Mouse (Mus musculus): Measurements from ENCODE around the gene Krtap5-4. TPM values are rescaled to one million over a fixed set of nuclear protein-coding genes. Genes with fewer than 3 reads are reported as not detected.

Gene Krtap5-4
- polyA plus RNA-seq, 1 experiment = not detected

- Histone ChIP-seq H3K9me3 (no peaks in the 10 kb centered on the region), H3K4me1 (peaks cover 57% of the 10 kb centered on the region), H3K27me3 (replicated peaks) (no peaks in the 10 kb centered on the region), H3K4me3 (replicated peaks) (peak overlapping the region; percentile 53), H3K36me3 (replicated peaks; ENCODE audit: low read length) (no peaks in the 10 kb centered on the region)
- TF ChIP-seq FLI1 (IDR thresholded peaks at IDR 0.05; ENCODE audit: low read length) (no peak), GATA1 (IDR thresholded peaks at IDR 0.05; ENCODE audit: borderline replicate concordance, low read length) (no peak)
Observed at GRCm38 (mm10) chr7:142341564-142342246, 38.4 kb downstream of the Krtap5-4 start.

DNA sequence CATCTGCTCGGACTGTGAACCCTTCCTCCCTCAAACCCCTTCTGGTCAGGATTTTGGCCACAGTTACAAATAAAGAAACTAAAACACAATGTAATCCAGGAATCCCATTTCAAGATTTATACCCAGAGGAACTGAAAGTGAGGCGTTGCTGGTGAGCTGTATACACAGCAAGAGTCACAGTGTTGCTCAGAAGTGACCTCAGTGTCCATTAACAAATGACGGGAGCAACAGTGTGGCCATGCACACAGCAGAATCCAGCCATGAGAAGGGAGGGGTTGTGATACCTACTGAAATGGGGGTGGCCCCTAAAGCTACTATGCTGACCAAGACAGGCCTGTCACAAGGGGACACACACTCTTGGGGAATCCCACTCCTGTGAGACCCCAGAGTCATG, 38.9 kb downstream of the Krtap5-4 start:
- no peaks in the 10 kb centered on the region for H3K9me3 ChIP-seq
- no peak for TF ChIP-seq FLI1 (IDR thresholded peaks at IDR 0.05; ENCODE audit: low read length)
- no peak for TF ChIP-seq GATA1 (IDR thresholded peaks at IDR 0.05; ENCODE audit: borderline replicate concordance, low read length)
- peaks cover 58% of the 10 kb centered on the region for H3K4me1 ChIP-seq
- H3K36me3 ChIP-seq (replicated peaks; ENCODE audit: low read length) = no peaks in the 10 kb centered on the region
- H3K27me3 ChIP-seq (replicated peaks) = no peaks in the 10 kb centered on the region
- peak overlapping the region; percentile 31 for H3K4me3 ChIP-seq (replicated peaks)

- H3K4me3 ChIP-seq (replicated peaks) = no peak overlapping the region
- H3K27me3 ChIP-seq (replicated peaks) = no peaks in the 10 kb centered on the region
- H3K36me3 ChIP-seq (replicated peaks; ENCODE audit: low read length) = no peaks in the 10 kb centered on the region
- H3K9me3 ChIP-seq = no peaks in the 10 kb centered on the region
- H3K4me1 ChIP-seq = peaks cover 52% of the 10 kb centered on the region
- no peak for TF ChIP-seq GATA1 (IDR thresholded peaks at IDR 0.05; ENCODE audit: borderline replicate concordance, low read length)
- no peak for TF ChIP-seq FLI1 (IDR thresholded peaks at IDR 0.05; ENCODE audit: low read length)
Observed at GRCm38 (mm10) chr7:142347542-142347941, 44.2 kb downstream of the Krtap5-4 start.

DNA sequence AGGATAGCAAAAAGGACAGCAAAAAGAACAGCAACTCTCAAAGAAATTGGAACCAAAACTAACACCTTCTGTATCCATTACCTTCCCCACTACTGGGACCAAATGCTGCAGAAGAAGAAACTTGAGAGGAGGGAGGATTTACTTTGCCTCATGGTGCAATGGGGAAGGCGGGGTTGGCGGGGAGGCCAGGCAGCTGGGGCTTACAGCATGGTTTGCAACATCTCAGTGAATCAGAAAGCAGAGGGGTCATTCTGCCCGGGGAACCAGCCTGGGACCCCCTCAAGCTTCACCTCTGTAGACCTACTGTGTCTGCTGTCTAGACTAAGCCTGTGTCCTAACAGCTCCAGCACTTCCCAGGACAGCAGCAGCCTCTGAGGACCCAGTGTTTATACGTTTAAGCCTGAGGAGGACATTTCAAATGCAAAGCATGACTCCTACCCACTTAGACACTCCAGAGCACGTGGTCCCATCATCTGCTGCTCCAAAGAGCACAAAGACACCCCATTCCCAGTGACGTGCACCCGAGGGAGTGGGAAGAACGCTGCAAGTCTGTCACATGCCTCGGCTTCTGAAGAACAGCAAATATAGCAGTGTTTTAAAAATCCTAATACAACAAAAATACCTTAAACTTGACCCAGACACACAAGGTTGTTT, 46.1 kb downstream of the Krtap5-4 start:
- no peaks in the 10 kb centered on the region for H3K9me3 ChIP-seq
- H3K4me3 ChIP-seq (replicated peaks) = no peak overlapping the region
- TF ChIP-seq GATA1 (IDR thresholded peaks at IDR 0.05; ENCODE audit: borderline replicate concordance, low read length) (no peak), FLI1 (IDR thresholded peaks at IDR 0.05; ENCODE audit: low read length) (no peak)
- no peaks in the 10 kb centered on the region for H3K27me3 ChIP-seq (replicated peaks)
- H3K36me3 ChIP-seq (replicated peaks; ENCODE audit: low read length) = no peaks in the 10 kb centered on the region
- peaks cover 58% of the 10 kb centered on the region for H3K4me1 ChIP-seq

- Histone ChIP-seq H3K4me3 (replicated peaks) (no peak overlapping the region), H3K36me3 (replicated peaks; ENCODE audit: low read length) (no peaks in the 10 kb centered on the region), H3K4me1 (peaks cover 60% of the 10 kb centered on the region), H3K9me3 (no peaks in the 10 kb centered on the region), H3K27me3 (replicated peaks) (peaks cover 4% of the 10 kb centered on the region)
- no peak for TF ChIP-seq FLI1 (IDR thresholded peaks at IDR 0.05; ENCODE audit: low read length)
- TF ChIP-seq GATA1 (IDR thresholded peaks at IDR 0.05; ENCODE audit: borderline replicate concordance, low read length) = no peak
Observed at GRCm38 (mm10) chr7:142351569-142351968, 48.2 kb downstream of the Krtap5-4 start.

- H3K4me3 ChIP-seq (replicated peaks) = peak overlapping the region; percentile 42
Observed at GRCm38 (mm10) chr7:142353854-142354253, 50.5 kb downstream of the Krtap5-4 start.

More at GRCm38 (mm10) chr7:142353854-142354253, 50.5 kb downstream of the Krtap5-4 start:
- H3K27me3 ChIP-seq (replicated peaks) = peaks cover 4% of the 10 kb centered on the region
- H3K4me1 ChIP-seq = peaks cover 71% of the 10 kb centered on the region
- no peaks in the 10 kb centered on the region for H3K9me3 ChIP-seq
- no peak for TF ChIP-seq FLI1 (IDR thresholded peaks at IDR 0.05; ENCODE audit: low read length)
- no peak for TF ChIP-seq GATA1 (IDR thresholded peaks at IDR 0.05; ENCODE audit: borderline replicate concordance, low read length)
- H3K36me3 ChIP-seq (replicated peaks; ENCODE audit: low read length) = no peaks in the 10 kb centered on the region

Other genes with a start within 250 kb of the Krtap5-4 start
- 69.4 and 73.5 TPM in 2 replicates for gene Mob2, start 242.5 kb upstream of the Krtap5-4 start, polyA plus RNA-seq (2012; ENCODE audit: insufficient read depth, low replicate concordance)
- gene Dusp8, start 207.7 kb upstream of the Krtap5-4 start, polyA plus RNA-seq (2012; ENCODE audit: insufficient read depth, low replicate concordance) = 0.07 and 3.6 TPM in 2 replicates
- not detected in 2 replicates for gene Gm45618, start 182.8 kb upstream of the Krtap5-4 start, polyA plus RNA-seq (2012; ENCODE audit: insufficient read depth, low replicate concordance)
- not detected in 2 replicates for gene Gm39115, start 167.5 kb upstream of the Krtap5-4 start, polyA plus RNA-seq (2012; ENCODE audit: insufficient read depth, low replicate concordance)
- gene Gm45337, start 158.9 kb upstream of the Krtap5-4 start, polyA plus RNA-seq (2012; ENCODE audit: insufficient read depth, low replicate concordance) = not detected in 2 replicates
- not detected in 2 replicates for gene Gm29735, start 146.4 kb upstream of the Krtap5-4 start, polyA plus RNA-seq (2012; ENCODE audit: insufficient read depth, low replicate concordance)
- not detected in 2 replicates for gene Gm4553, start 137.8 kb upstream of the Krtap5-4 start, polyA plus RNA-seq (2012; ENCODE audit: insufficient read depth, low replicate concordance)
- gene Krtap5-2, start 127.5 kb upstream of the Krtap5-4 start, polyA plus RNA-seq (2012; ENCODE audit: insufficient read depth, low replicate concordance) = not detected in 2 replicates
- gene Gm10153, start 113.2 kb upstream of the Krtap5-4 start, polyA plus RNA-seq (2012; ENCODE audit: insufficient read depth, low replicate concordance) = not detected in 2 replicates
- gene Krtap5-3, start 102.2 kb upstream of the Krtap5-4 start, polyA plus RNA-seq (2012; ENCODE audit: insufficient read depth, low replicate concordance) = not detected in 2 replicates
- not detected in 2 replicates for gene Gm7579, start 91.7 kb upstream of the Krtap5-4 start, polyA plus RNA-seq (2012; ENCODE audit: insufficient read depth, low replicate concordance)
- not detected in 2 replicates for gene Krtap5-5, start 73.6 kb upstream of the Krtap5-4 start, polyA plus RNA-seq (2012; ENCODE audit: insufficient read depth, low replicate concordance)
- gene Gm40460, start 62.5 kb upstream of the Krtap5-4 start, polyA plus RNA-seq (2012; ENCODE audit: insufficient read depth, low replicate concordance) = not detected in 2 replicates
- not detected in 2 replicates for gene Gm2431, start 45.2 kb upstream of the Krtap5-4 start, polyA plus RNA-seq (2012; ENCODE audit: insufficient read depth, low replicate concordance)
- gene Gm4559, start 29.2 kb upstream of the Krtap5-4 start, polyA plus RNA-seq (2012; ENCODE audit: insufficient read depth, low replicate concordance) = not detected in 2 replicates
- gene Krtap5-1, start 6.4 kb upstream of the Krtap5-4 start, polyA plus RNA-seq (2012; ENCODE audit: insufficient read depth, low replicate concordance) = not detected in 2 replicates
- gene Ifitm10, start 70.2 kb downstream of the Krtap5-4 start, polyA plus RNA-seq (2012; ENCODE audit: insufficient read depth, low replicate concordance) = 3.4 and 19.5 TPM in 2 replicates
- 14.0 and 303 TPM in 2 replicates for gene Gm49369, start 79.1 kb downstream of the Krtap5-4 start, polyA plus RNA-seq (2012; ENCODE audit: insufficient read depth, low replicate concordance)
- 432 and 816 TPM in 2 replicates for gene Ctsd, start 84.5 kb downstream of the Krtap5-4 start, polyA plus RNA-seq (2012; ENCODE audit: insufficient read depth, low replicate concordance)
- gene Syt8, start 131.3 kb downstream of the Krtap5-4 start, polyA plus RNA-seq (2012; ENCODE audit: insufficient read depth, low replicate concordance) = 3.4 TPM in 1 of 2 replicates, not detected in the other
- gene Tnni2, start 138.3 kb downstream of the Krtap5-4 start, polyA plus RNA-seq (2012; ENCODE audit: insufficient read depth, low replicate concordance) = 3.4 TPM in 1 of 2 replicates, not detected in the other
- gene Lsp1, start 157.3 kb downstream of the Krtap5-4 start, polyA plus RNA-seq (2012; ENCODE audit: insufficient read depth, low replicate concordance) = 10.1 and 33.2 TPM in 2 replicates
- 16.2 TPM in 1 of 2 replicates, not detected in the other for gene Tnnt3, start 195.3 kb downstream of the Krtap5-4 start, polyA plus RNA-seq (2012; ENCODE audit: insufficient read depth, low replicate concordance)
- 10.5 TPM in 2 replicates for gene Mrpl23, start 229.1 kb downstream of the Krtap5-4 start, polyA plus RNA-seq (2012; ENCODE audit: insufficient read depth, low replicate concordance)